Mouse (Mus musculus) megakaryocyte, adult 5-6 weeks (primary cell): ENCODE measurements around the gene Psmc5. TPM values are rescaled to one million over a fixed set of nuclear protein-coding genes. Genes with fewer than 3 reads are reported as not detected.

Source experiments
- ATAC-seq: 2 replicates; pipeline ENCODE4 v1.8.0; 2016; ENCODE audit warnings: mild to moderate bottlenecking, inconsistent platforms; ENCODE audit not compliant: poor library complexity, severe bottlenecking
- total RNA-seq, 2 experiments: library from RNA; stranded (forward) in 1 of 2; stranded (reverse) in 1 of 2; fragments of 153-499, 151-499 nt in 1 of 2; fragments of 221-1000, 200-1000 nt in 1 of 2; gene quantifications; 2 replicates each; pipeline versions ENCODE4 v1.2.3 to v1.2.4; 2015 to 2017

Gene Psmc5
- total RNA-seq, 2 experiments from 2014 or later: 34.4 to 52.7 TPM

DNA sequence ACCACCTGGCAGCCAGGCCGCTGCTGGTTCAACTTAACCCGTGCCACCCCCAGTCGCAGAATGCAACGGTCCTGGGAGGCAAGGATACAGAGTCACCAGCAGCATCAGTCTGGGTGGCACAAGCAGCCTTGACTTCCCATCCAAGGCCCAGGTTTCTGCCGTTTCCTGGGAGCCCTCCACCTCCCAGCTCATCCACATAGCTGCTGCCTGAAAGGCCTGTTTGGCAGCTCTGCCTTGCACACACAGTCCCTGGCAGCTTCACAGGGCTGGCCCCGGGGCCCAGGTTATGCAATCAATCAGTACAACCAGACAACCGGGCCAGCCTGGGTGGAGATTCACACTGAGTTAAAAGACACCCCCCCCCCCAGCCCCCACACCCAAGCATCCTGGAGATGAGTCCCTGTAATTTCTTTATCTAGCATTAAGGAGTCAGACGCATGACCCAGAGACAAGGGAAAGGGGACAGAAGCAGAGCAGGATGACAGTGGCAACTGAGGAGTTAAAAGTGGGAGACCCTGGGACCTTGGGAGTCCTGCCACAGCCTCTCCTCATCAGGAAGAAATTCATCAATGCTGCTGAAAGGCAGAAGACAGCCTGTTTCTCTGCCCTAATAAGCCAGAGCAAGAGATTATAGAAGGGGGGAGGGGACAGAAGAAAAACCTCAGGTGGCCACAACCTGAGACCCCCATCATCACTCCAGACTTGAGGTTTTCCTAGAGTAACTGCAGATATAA lies 12.5 kb downstream of the Psmc5 start:
- ATAC-seq: no peak

GRCm38 (mm10) chr11:106269060-106269431 lies 13.1 kb downstream of the Psmc5 start:
- ATAC-seq: no peak

DNA sequence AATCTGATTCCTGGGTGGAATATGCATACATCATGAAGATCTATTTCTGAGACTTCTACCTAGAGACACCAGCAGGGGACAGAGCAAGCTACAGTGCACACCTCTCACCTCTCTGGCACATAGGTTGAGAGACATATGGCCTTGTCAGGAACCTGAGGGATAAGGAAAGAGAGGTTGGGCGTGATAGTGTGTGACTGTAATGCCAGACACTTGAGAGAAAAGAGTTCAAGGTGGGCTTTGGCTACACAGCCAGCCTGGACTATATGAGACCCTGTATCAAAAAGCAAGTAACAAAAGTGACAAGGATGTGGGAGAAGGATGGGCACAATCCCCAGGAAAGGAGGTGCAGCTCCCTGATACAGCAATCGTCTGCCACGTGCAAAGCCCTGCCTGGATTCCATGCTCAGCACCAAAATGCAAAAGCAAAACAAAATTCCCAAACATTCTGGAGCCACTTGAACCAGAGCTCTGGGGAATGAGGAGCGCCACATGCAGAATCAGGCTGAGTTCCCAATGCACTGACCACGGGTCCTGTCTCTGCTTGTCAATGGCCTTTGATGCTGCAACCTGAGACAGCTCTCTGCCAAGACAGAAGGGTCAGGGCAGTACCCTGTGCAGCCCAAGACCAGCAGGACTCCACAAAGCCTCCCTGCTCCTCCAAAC lies 15.3 kb downstream of the Psmc5 start:
- no peak for ATAC-seq

- peak; percentile 22 for ATAC-seq
These were observed 16.1 kb downstream of the Psmc5 start for GRCm38 (mm10) chr11:106271794-106272643.

GRCm38 (mm10) chr11:106272644-106273310 lies 16.8 kb downstream of the Psmc5 start, which contains the start of gene Smarcd2:
Gene Smarcd2, minus strand, starts transcription at chr11:106272972.
- ATAC-seq: peak; percentile 83

DNA sequence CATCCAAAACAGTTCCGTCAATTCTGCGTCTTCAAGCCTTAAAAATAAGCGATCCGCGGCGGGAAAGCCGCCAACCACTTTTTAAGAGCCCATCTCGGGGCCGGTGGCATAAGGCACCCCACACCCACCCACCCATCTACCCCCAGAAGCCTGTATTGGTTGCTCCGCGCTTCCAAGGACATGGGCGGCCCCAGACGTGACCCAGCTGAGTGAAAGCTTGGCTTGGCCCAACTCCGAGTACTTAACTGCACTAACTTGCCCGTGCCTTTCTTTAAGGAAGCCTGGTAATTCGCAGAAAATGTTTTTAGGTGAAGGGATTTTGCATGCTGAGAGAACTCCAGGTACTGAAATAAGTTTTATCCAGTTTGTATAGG lies 17.3 kb downstream of the Psmc5 start:
- ATAC-seq: no peak

GRCm38 (mm10) chr11:106273811-106274210 lies 17.9 kb downstream of the Psmc5 start:
- no peak for ATAC-seq

GRCm38 (mm10) chr11:106274374-106274773 lies 18.4 kb downstream of the Psmc5 start:
- no peak for ATAC-seq

DNA sequence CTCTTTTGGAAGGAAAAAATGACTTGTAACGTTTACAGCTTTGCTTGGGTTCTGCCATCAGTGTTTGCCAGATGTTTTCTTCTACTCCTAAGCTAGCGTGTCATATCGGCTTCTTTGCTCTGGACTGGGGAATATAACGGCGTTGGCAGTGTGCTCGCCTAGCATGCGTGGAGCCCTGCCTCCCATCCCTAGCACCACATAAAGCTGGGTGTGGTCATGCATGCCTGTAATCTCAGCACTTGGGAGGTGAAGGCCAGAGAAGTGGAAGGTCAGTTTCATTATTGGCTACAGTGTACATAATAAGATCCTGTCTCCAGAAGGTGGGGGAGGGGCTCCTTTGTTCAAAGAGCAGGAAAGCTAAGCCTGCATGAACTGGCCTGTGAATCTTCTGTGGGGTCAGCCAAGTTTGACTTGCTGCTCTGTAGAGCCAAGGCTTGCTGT lies 19.0 kb downstream of the Psmc5 start:
- no peak for ATAC-seq

GRCm38 (mm10) chr11:106276454-106276853 lies 20.5 kb downstream of the Psmc5 start, which contains the start of gene Tcam1:
Gene Tcam1, plus strand, starts transcription at chr11:106276672.
- ATAC-seq: peak; percentile 68

GRCm38 (mm10) chr11:106282452-106282851 lies 26.5 kb downstream of the Psmc5 start:
- ATAC-seq: no peak

- ATAC-seq: no peak
These were observed 27.4 kb downstream of the Psmc5 start for GRCm38 (mm10) chr11:106283371-106283770.

- no peak for ATAC-seq
These were observed 28.2 kb downstream of the Psmc5 start for GRCm38 (mm10) chr11:106284126-106284525.

GRCm38 (mm10) chr11:106286206-106286605 lies 30.3 kb downstream of the Psmc5 start:
- no peak for ATAC-seq

DNA sequence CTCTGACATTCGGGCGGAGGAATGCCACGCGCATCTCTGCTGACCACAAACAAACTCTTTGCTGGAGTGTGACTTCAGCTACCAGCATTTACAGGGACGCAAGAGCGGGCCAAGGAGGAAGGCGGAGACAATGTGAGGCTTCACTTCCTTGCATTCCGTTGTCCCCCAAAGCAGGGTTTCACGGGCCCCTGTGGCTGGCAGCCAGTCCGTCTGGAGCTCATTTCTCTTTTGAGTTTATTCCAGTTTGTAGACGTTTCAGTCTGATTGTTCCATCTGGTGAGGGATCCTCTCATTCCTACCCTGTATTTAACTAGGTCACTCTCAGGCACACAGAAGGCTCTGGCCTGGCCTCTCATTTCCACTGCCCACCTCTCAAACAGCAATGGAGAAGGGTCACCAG lies 31.0 kb downstream of the Psmc5 start:
- ATAC-seq: no peak

GRCm38 (mm10) chr11:106289369-106289768 lies 33.4 kb downstream of the Psmc5 start:
- no peak for ATAC-seq

DNA sequence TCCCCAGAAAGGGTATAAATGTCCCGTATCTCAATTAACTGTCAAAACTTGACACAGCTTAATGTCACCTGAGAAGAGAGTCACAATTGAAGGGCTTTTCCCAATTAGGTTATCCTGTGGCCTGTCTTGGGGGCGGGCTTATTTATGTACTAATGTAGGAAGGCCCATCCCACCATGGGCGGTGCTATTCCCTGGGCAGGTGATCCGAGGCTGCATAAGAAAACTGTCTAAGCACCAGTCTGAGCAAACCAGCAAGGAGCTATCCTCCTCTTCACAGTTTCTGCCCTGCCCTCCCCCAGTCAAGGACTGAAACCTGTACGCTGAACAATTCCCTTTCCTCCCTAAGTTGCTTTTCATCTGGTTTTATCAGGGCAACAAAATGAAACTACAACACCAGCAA lies 34.4 kb downstream of the Psmc5 start:
- no peak for ATAC-seq

DNA sequence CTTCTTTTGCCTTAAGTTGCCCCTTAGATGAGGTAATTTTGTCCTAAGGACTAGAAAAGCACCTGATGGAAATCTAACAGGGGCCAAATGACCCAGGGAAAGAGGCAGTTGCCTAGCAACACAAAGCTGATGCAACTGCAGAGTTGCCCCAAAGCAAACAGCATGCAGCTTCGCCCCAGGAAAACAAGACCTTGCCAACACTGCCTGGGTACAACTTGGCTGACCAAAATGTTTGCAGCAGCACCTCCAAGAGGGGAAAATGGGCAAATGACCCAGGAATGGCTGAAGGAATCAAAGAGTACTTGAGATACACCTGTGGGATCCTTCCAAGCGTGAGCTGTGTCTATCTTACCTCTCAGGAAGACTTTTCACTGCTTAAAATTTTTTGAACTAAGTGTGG lies 35.9 kb downstream of the Psmc5 start:
- no peak for ATAC-seq

GRCm38 (mm10) chr11:106301765-106302164 lies 45.8 kb downstream of the Psmc5 start, which contains the start of gene Gh:
Gene Gh, minus strand, starts transcription at chr11:106301865.
- no peak for ATAC-seq

GRCm38 (mm10) chr11:106302634-106303033 lies 46.7 kb downstream of the Psmc5 start:
- peak; percentile 92 for ATAC-seq
